Mouse (Mus musculus): ENCODE measurements around the gene Mlxip. TPM values are rescaled to one million over a fixed set of nuclear protein-coding genes. Genes with fewer than 3 reads are reported as not detected.

Mlxip gene
- polyA plus RNA-seq, 1 experiment, result 37.5 TPM

GRCm38 (mm10) chr5:123473817-123474216 is 79.2 kb downstream of the Mlxip start:
- peak; percentile 49 for DNase-seq (ENCODE audit: low read depth)

GRCm38 (mm10) chr5:123487659-123488395 is 93.2 kb downstream of the Mlxip start:
- TF ChIP-seq CTCF (IDR thresholded peaks at IDR 0.05; ENCODE audit: borderline replicate concordance, extremely low read depth, insufficient read depth, insufficient read length), result no peak
- no peak for TF ChIP-seq POLR2A (IDR thresholded peaks at IDR 0.05; ENCODE audit: borderline replicate concordance, extremely low read depth, insufficient read depth, insufficient read length, poor library complexity, severe bottlenecking)
- DNase-seq (ENCODE audit: low read depth), result no peak

More at GRCm38 (mm10) chr5:123473817-123474216, 79.2 kb downstream of the Mlxip start:
- no peak for TF ChIP-seq CTCF (IDR thresholded peaks at IDR 0.05; ENCODE audit: borderline replicate concordance, extremely low read depth, insufficient read depth, insufficient read length)
- no peak for TF ChIP-seq POLR2A (IDR thresholded peaks at IDR 0.05; ENCODE audit: borderline replicate concordance, extremely low read depth, insufficient read depth, insufficient read length, poor library complexity, severe bottlenecking)

- TF ChIP-seq CTCF (IDR thresholded peaks at IDR 0.05; ENCODE audit: borderline replicate concordance, extremely low read depth, insufficient read depth, insufficient read length) (no peak), POLR2A (IDR thresholded peaks at IDR 0.05; ENCODE audit: borderline replicate concordance, extremely low read depth, insufficient read depth, insufficient read length, poor library complexity, severe bottlenecking) (no peak)
- peak; percentile 75 for DNase-seq (ENCODE audit: low read depth)
Measured at GRCm38 (mm10) chr5:123489112-123489785, 94.7 kb downstream of the Mlxip start, which contains the start of the genes Lrrc43 and Il31. Lrrc43 (plus strand) TSS chr5:123489305. Il31 (minus strand) TSS chr5:123489489.

- no peak for DNase-seq (ENCODE audit: low read depth)
- TF ChIP-seq POLR2A (IDR thresholded peaks at IDR 0.05; ENCODE audit: borderline replicate concordance, extremely low read depth, insufficient read depth, insufficient read length, poor library complexity, severe bottlenecking) (no peak), CTCF (IDR thresholded peaks at IDR 0.05; ENCODE audit: borderline replicate concordance, extremely low read depth, insufficient read depth, insufficient read length) (no peak)
Measured at GRCm38 (mm10) chr5:123489935-123490334, 95.3 kb downstream of the Mlxip start.

GRCm38 (mm10) chr5:123499717-123500116 is 105.1 kb downstream of the Mlxip start:
- peak; percentile 58; the same call in 1 of the 2 replicates for TF ChIP-seq CTCF (IDR thresholded peaks at IDR 0.05; ENCODE audit: borderline replicate concordance, extremely low read depth, insufficient read depth, insufficient read length)
- TF ChIP-seq POLR2A (IDR thresholded peaks at IDR 0.05; ENCODE audit: borderline replicate concordance, extremely low read depth, insufficient read depth, insufficient read length, poor library complexity, severe bottlenecking), result no peak
- peak; percentile 41 for DNase-seq (ENCODE audit: low read depth)

GRCm38 (mm10) chr5:123501973-123502372 is 107.4 kb downstream of the Mlxip start:
- DNase-seq (ENCODE audit: low read depth), result no peak
- TF ChIP-seq CTCF (IDR thresholded peaks at IDR 0.05; ENCODE audit: borderline replicate concordance, extremely low read depth, insufficient read depth, insufficient read length) (no peak), POLR2A (IDR thresholded peaks at IDR 0.05; ENCODE audit: borderline replicate concordance, extremely low read depth, insufficient read depth, insufficient read length, poor library complexity, severe bottlenecking) (no peak)

Other genes with a start within 250 kb of the Mlxip start
- 36.2 and 41.2 TPM in 2 replicates for gene Psmd9, start 225.4 kb upstream of the Mlxip start, polyA plus RNA-seq (2012; rRNA removed)
- gene Hpd, start 212.1 kb upstream of the Mlxip start, polyA plus RNA-seq (2012; rRNA removed), result not detected in 2 replicates
- 2.1 and 2.7 TPM in 2 replicates for gene Wdr66, start 142.7 kb upstream of the Mlxip start, polyA plus RNA-seq (2012; rRNA removed)
- 46.4 and 53.2 TPM in 2 replicates for gene Bcl7a, start 51.0 kb upstream of the Mlxip start, polyA plus RNA-seq (2012; rRNA removed)
- 0.20 and 0.38 TPM in 2 replicates for gene Lrrc43, start 94.5 kb downstream of the Mlxip start, polyA plus RNA-seq (2012; rRNA removed)
- gene Il31, start 94.7 kb downstream of the Mlxip start, polyA plus RNA-seq (2012; rRNA removed), result not detected in 2 replicates
- 2.5 and 4.3 TPM in 2 replicates for gene B3gnt4, start 115.7 kb downstream of the Mlxip start, polyA plus RNA-seq (2012; rRNA removed)
- gene Diablo, start 129.4 kb downstream of the Mlxip start, polyA plus RNA-seq (2012; rRNA removed), result 97.2 and 121 TPM in 2 replicates
- gene Gm49027, start 130.7 kb downstream of the Mlxip start, polyA plus RNA-seq (2012; rRNA removed), result 10.2 and 10.3 TPM in 2 replicates
- gene Vps33a, start 178.2 kb downstream of the Mlxip start, polyA plus RNA-seq (2012; rRNA removed), result 32.4 and 45.6 TPM in 2 replicates